ENCODE assay signal across 8 mouse cellular contexts in the genomic region with DNA sequence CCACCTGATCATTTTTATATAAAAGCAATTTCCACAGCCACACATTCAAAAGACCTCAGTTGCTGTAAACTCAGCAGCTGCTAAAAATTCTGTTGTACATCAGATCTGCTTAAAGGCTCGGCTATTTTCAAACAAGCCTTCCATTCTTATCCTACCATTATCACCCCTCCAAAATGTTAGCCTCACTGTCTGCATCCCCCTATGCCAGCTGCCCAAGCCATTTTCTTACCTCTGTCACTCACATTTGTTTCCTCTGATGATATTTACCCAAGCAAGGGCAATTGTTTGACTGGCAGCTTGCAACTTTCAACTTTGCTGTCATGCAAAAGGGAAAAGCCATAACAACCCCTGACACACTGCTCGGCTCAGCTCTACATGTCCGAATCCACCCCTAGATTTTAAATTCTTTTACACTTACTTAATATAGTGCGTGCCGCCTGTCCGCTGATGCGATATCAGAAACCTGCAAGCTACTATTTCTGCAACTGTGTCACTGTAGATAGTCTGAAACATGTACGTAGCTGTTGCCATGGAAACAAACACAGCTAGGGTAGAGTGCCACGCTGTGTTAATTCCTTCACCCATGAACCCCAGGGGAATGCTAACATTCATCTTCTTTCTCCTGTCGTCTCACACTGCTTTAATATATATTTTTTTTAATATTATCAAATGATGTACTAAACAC.
DNase-seq lines count a peak whose midpoint lies in the region; ATAC-seq and TF ChIP-seq lines count a peak whose summit lies in the region.

No protein-coding gene starts in this region.

- H3K27me3 ChIP-seq in lung, embryonic 16.5 days (ENCODE audit: control insufficient read depth, insufficient read depth, low read depth, low read length): no peaks in the 10 kb centered on the region
- no peaks in the 10 kb centered on the region for H3K27me3 ChIP-seq in kidney, adult 2 months (replicated peaks; ENCODE audit: control insufficient read depth, insufficient read depth, low read length)

- H3K27ac ChIP-seq in lung, embryonic 16.5 days (ENCODE audit: low read length): no peak overlapping the region
- H3K27ac ChIP-seq in kidney, adult 2 months (ENCODE audit: insufficient read depth, low read depth, low read length): no peak overlapping the region

- peaks cover 17% of the 10 kb centered on the region for H3K4me1 ChIP-seq in lung, embryonic 16.5 days (replicated peaks; ENCODE audit: control insufficient read depth, insufficient read depth, low read length)
- H3K4me1 ChIP-seq in kidney, adult 2 months (ENCODE audit: control insufficient read depth, insufficient read depth, low read length): no peaks in the 10 kb centered on the region

- ATAC-seq in lung, embryonic 16.5 days (ENCODE audit: low read depth): peak; percentile 34; the same call in 1 of the 2 replicates

- no peaks in the 10 kb centered on the region for H3K36me3 ChIP-seq in lung, embryonic 16.5 days (ENCODE audit: control insufficient read depth, insufficient read depth, low read length)
- no peaks in the 10 kb centered on the region for H3K36me3 ChIP-seq in kidney, adult 2 months (ENCODE audit: control insufficient read depth, insufficient read depth, low read length)

- peak; percentile 46 for DNase-seq in embryo, embryonic 11 days
- no peak for DNase-seq in embryo, embryonic 10 days (ENCODE audit: low spot score)
- DNase-seq in lung, postnatal 25 days (ENCODE audit: low spot score): no peak
- peak; percentile 47 for DNase-seq in liver
- DNase-seq in retina, postnatal 1 day: peak; percentile 64
- DNase-seq in kidney, adult 2 months: no peak
- no peak for DNase-seq in thymus, adult 18-20 months

- no peak for TF ChIP-seq CTCF in kidney, adult 2 months (conservative IDR thresholded peaks at IDR 0.05; ENCODE audit: insufficient read depth, insufficient read length, low read depth, low read length)

- no peaks in the 10 kb centered on the region for H3K9me3 ChIP-seq in lung, embryonic 16.5 days (ENCODE audit: control insufficient read depth, low read length)

- 48% methylated on average over 10 of the region's 10 CpGs for WGBS in lung, embryonic 16.5 days
- 72% methylated on average over 10 of the region's 10 CpGs for WGBS in kidney, adult 2 months

- H3K9ac ChIP-seq in lung, embryonic 16.5 days (ENCODE audit: low read length): no peak overlapping the region

- no peak overlapping the region for H3K4me2 ChIP-seq in lung, embryonic 16.5 days (ENCODE audit: low read depth, low read length)

- H3K4me3 ChIP-seq in lung, embryonic 16.5 days (ENCODE audit: low read length): no peak overlapping the region
- no peak overlapping the region for H3K4me3 ChIP-seq in kidney, adult 2 months (ENCODE audit: insufficient read depth, low read depth, low read length)

- TF ChIP-seq POLR2A in kidney, adult 2 months (IDR thresholded peaks at IDR 0.05; ENCODE audit: low read depth, low read length): no peak

Comparison
In these comparisons a context has a peak if more than half of its experiments do, and no peak if none do; other contexts are left out.
1. DNase-seq: peak in embryo, embryonic 11 days (single experiment), liver (single experiment) and retina, postnatal 1 day (single experiment); none in embryo, embryonic 10 days (single experiment), lung, postnatal 25 days (single experiment), kidney, adult 2 months (single experiment) and thymus, adult 18-20 months (0 of 2).